Mouse (Mus musculus): ENCODE measurements around the gene Frmd4b. TPM values are rescaled to one million over a fixed set of nuclear protein-coding genes. Genes with fewer than 3 reads are reported as not detected.

Gene Frmd4b
- total RNA-seq, 2 experiments from 2014 or later, result 19.5 to 21.0 TPM

DNA sequence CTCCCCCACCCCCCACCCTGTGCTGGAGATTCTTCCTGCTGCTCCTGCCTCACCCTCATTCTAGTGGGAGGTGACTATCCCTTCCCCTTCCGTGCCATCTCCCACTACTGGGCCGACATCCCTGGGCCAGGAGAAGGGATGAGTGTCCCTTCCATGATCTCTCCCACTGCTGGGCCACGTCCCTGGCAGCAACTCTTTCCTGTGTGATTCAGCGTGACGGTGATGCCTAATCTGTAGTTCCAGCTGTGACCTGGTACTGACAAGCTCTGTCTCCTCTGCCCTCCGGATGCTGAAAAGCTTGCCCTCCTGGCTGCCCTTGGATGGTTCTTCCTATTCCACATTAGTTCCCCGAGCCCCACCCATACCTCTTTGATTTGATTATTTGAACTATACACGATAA lies 31.3 kb downstream of the Frmd4b start:
- intact Hi-C loops (cut with DNase I), result no loop called here
- no peak for DNase-seq (ENCODE audit: low spot score in 2 of 2)

DNA sequence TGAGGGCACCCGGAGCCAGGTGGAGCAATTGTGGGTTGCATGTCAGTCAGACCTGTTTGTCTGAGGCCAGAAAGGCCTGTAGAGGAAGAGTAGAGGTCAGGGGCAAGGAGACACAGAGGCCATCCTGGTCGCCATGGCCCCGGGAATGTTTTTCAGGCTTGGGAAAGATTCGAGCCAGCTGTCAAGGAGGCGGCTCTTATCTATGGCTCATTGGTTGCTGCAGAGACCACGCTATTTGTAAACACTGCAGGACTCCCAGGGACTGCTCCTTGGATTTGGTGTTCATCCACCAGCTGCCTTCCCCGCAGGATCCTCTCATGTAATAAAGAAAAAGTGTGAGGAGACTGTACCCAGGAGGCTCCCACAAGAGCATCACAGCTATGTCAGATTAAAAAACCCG lies 34.6 kb downstream of the Frmd4b start:
- no peak for DNase-seq (ENCODE audit: low spot score in 2 of 2)
- intact Hi-C loops (cut with DNase I), result no loop called here

DNA sequence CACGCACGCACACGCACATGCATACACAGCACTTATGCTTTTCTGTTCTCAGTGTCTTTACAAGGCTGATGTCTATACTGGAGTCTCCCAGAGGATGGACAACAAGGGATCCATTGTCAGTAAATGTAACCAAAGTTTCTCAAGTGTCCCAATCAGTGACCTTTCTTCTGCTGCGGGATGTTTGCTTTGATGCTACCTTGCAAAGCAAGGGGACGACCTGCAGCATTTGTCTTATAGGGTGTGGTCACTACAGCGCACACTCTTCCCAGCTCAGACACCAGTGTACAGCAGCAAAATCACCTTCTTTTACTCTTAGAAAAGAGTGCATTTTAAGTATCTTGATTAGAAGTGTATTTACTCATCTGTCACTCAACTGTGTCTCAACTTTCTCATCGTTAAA lies 35.4 kb downstream of the Frmd4b start:
- intact Hi-C loops (cut with DNase I), result no loop called here
- DNase-seq (ENCODE audit: low spot score in 2 of 2), result no peak

DNA sequence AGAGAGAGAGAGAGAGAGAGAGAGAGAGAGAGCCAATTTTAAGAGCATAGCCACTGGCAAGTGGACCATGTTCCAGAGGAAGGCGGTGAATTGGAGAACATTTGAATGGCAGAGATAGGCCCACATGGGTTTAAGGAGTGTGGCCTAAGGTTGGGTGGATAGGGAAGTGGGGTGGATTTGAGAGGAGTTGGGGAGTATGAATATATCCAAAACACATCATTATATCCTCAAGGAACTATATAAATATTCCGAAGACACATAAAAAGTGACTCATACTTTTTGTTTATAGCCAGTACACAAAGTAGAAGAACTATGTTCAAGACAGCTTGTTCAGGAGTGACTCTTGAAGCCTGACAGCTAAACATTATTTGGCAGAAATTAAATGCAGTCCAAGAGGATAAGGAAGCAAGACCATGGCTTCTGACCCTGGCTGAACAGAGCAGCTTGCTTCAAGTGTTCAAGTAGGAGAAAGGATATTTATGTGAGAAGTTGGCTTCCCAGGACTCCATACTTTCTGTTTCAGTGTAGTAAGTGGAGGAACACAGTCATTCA lies 36.8 kb downstream of the Frmd4b start:
- DNase-seq (ENCODE audit: low spot score in 2 of 2), result no peak
- intact Hi-C loops (cut with DNase I), result no loop called here

DNA sequence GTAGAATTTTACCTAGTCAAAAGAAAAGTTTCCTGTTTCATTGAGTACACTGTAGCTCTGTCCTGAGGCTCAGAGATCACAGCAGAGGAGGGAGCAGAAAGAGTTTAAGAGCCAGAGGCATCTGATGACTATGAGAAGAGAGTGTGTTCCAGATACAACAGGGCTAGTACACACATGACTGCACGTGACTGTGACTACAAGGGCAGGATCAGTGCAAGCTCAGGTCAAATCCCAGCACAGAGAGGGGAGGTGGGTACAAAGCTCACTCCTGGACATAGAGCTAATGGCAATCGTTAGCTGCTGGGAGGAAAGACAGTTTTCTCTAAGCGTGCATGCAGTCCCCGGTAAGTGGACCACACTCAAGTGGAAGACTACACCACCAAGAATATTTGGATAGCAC lies 37.6 kb downstream of the Frmd4b start:
- DNase-seq (ENCODE audit: low spot score in 2 of 2), result no peak
- intact Hi-C loops (cut with DNase I), result no loop called here

DNA sequence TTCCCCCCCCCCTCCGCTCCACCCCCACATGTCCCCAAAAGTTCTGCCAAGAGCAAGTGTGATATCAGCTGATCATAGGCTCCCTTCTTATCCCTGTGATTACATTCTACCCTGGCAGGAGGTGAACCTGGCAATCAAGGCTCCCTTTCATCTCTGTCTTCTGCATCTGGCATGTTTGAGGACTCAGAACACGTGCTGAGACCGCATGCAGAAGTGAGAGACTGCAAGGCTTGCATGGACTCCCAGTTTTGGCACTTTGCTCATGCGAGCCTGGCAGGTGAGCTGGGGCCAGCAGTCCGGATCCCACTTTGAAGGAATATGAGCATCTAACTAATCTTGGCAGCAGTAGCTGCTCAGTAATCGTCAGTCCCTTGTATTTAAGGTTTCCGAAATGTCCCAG lies 39.1 kb downstream of the Frmd4b start:
- intact Hi-C loops (cut with DNase I), result no loop called here
- DNase-seq (ENCODE audit: low spot score in 2 of 2), result peak in 1 of 2 experiments; percentile 12

DNA sequence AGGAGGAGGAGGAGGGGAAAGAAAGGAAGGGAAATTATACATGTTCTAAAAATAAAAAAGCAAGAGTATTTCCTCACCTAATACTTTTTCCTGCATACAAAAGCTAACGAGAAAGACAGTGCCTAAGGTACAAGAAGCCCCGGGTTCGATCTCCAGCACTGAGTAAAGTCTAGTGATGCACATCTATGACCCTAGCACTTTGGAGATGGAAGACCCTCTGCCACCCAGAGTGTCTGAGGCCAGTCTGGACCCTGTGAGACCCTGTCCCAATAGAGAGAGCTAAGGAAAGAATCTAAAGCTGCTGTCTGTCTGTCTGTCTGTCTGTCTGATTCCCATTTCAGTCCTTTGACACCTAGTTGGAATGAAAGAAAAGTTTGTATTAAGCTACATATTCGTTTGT lies 40.0 kb downstream of the Frmd4b start:
- no peak for DNase-seq (ENCODE audit: low spot score in 2 of 2)
- intact Hi-C loops (cut with DNase I), result no loop called here

DNA sequence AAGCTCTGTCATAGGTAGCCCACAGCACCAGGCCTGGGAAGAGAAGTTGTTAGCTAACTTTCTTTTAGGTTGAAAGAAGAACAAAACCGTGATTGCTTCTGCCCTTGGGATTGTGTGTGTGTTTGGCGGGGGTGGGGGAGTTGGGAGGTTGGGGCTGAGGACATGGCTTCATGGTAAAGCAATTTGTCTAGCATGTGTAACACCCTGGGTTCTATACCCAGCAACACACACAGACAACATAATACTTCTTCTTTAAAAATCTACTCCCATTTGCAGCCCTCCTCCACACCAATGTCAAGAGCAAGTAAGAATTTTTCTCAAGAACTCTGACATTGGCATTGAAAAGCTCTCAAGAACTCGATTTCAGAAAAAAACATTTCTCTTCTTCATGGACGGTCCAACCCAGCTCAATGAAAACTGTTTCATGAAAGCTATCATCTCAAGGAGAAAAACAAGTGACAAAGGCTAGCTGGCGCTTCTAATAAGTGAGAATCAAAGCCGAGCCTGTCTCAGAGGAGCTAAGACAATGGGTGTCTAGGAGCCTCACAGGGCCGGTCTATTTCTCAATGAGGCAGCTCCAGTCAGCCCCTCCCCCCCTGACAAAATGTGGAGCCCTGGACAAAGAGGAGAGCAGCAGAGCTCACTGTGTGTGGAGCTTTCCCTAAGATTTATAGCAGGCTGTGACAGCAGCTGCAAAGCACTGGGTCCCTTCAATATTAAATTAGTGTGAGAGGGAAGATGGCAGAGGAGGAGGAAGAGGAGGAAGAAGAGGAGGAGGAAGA lies 40.6 kb downstream of the Frmd4b start:
- no peak for DNase-seq (ENCODE audit: low spot score in 2 of 2)

DNA sequence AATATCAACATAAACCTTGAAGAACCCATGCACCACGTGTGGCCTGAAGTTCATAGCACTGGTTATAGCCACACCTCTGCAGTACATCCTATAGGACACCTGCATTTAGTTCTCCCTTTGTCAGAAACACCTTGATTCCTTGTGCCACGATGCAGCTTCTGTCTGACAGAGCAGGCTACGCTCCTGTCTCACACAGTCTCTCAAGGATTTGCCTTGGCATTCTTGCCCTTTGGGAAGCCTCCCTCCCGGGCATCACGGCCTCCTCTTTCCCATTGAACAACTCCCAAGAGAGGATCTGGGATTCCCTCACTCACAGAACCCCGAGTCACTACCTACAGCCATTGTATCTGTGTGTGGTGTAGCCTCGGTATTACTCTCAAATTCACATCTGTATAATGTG lies 41.2 kb downstream of the Frmd4b start:
- DNase-seq (ENCODE audit: low spot score in 2 of 2), result no peak
- intact Hi-C loops (cut with DNase I), result no loop called here

More for the DNA sequence above, 40.6 kb downstream of the Frmd4b start:
- intact Hi-C loops (cut with DNase I), result no loop called here

DNA sequence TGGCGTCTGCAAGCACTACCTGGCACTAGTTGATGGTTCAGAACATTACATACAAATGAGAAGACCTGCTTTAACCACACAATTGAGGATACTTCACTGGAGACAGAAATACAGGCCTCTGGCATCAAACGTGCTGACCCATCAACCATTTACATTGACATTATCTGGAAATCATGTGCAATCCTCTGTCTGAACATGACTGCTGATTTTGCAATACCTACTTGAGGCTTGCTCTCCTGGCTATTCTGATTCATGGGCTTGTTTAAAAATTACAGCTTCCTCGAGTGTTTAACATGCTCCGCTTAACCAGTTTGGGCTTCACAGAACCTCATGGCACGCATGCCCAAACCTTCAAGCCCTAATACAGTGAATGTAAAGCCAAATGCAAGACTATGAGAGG lies 42.4 kb downstream of the Frmd4b start:
- intact Hi-C loops (cut with DNase I), result no loop called here
- no peak for DNase-seq (ENCODE audit: low spot score in 2 of 2)

DNA sequence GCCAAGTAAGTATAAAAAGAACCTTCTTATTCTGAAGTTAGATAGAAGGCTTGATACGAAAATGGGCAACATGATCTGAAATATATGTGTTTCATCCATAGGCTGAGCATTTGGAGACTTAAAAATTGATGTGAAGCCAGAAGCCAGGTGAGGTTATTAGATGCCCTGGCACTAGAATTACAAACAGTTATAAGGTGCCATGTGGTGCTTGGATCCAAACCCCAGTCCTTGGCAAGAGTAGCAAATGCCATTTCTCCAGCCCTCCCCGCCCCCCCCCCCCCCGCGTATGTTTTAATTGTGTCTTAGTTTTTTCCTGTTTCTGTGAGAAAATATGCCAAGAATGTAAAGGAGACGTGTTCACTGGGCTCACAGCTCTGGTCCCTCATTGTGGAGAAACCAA lies 45.1 kb downstream of the Frmd4b start:
- DNase-seq (ENCODE audit: low spot score in 2 of 2), result no peak
- intact Hi-C loops (cut with DNase I), result no loop called here

DNA sequence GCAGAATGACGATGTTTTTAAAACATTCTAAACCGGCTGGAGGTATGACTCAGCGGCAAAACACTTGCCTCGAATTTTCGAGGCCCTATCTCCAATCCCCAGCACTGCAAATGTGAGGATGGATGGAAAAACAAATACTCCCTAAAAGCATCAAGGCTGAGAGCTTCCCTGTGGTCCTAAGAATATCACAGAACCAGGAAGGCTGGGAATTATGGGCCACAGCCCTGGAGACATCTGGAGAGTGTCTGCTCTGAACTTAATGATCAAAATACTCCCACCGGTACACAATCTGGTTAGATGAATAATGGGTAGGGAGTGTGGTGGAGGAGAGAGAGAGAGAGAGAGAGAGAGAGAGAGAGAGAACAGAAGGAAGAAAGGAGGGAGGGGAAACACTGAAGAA lies 48.8 kb downstream of the Frmd4b start:
- intact Hi-C loops (cut with DNase I), result no loop called here
- DNase-seq (ENCODE audit: low spot score in 2 of 2), result no peak

DNA sequence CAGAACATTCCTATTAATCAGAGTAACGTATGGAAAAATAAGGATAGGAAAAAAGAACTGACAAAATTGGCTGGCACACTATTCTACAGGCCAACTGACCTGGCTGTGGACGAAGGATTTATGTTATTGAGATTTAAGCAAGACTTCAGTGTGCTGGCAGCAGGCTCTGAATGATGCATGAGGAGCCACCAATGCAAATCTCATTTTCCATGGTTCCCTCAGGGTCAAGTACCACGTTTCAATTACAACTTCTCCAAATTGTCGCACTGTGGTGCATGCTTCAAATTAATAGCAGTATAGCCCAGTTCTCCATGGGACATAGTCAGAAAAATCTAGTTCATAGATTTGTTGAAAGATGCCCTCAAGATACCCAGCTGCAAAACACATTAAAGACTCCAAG lies 50.6 kb downstream of the Frmd4b start:
- no peak for DNase-seq (ENCODE audit: low spot score in 2 of 2)
- intact Hi-C loops (cut with DNase I), result no loop called here

DNA sequence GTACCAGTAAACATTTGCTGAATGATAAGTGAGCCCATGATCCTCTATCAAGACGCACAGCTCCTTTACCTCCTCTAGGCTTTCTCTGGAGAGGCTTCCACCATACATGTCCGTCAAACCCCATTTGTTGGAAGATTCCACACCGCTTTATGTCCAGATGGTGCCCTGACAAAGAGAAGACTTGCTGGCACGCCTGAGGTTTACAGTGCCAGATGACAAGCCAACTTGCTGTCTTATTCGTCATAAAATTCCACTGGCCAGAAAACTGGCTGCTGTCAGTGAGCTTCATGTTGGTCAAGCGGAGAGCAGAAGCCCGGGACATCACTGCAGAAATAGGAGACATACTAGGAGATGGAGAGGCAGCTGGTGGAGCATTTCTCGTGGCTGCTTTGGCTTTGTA lies 60.2 kb downstream of the Frmd4b start:
- intact Hi-C loops (cut with DNase I), result no loop called here
- no peak for DNase-seq (ENCODE audit: low spot score in 2 of 2)

DNA sequence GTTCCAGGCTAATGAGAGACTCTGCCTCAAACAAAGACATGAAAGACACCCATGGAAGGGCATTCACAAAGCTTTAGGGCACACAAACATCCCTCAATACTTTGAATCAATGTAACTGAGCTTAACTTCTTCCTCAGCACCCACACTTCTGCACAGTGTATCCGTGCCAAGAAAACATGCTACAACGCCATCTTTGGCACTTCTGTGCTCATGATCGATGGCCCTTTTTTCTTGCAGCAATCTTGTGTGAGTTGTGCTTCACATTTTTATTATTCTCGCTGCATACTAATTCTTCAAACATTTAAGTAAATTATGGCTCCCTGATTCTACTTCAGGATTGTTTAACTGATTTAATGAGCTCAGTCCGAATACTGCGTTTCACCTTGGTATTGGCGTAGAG lies 61.7 kb downstream of the Frmd4b start:
- intact Hi-C loops (cut with DNase I), result no loop called here
- DNase-seq (ENCODE audit: low spot score in 2 of 2), result no peak

DNA sequence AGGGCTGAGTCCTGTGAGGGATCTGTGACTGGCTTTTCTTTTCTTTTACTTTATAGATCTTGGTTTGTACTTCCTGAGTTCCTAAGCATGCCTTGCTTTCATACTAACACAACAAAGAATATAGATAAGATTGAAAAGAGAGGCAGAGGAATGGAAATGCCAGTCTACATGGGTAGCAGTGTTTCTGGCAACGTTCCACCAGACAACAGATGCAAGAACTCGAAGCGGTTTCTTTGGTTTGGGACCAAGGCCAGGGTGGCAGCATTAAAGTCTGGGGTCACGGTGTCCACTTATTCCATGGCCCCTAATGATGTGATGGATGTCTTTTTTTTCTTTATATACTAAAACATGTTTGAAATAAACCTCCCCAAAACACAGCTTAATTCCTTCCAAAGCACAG lies 63.9 kb downstream of the Frmd4b start:
- DNase-seq (ENCODE audit: low spot score in 2 of 2), result no peak
- intact Hi-C loops (cut with DNase I), result no loop called here

DNA sequence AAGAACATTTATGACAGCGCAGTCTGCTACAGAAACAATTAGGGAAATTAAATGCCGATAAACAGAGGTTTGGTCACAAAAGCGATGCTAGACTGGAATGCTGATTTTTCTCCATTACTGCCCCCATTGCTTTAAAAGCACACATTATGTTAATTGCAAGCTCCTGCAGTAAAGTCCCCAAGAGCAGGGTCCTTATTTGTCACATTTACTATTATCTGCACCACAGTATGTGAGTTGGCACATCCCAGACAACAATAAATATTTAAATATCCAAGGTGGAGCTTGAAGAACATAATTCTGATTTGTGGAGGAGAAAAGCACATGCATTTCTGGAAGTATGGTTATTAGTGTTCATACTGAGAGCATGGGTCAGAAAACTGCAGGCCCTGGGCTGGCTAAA lies 64.8 kb downstream of the Frmd4b start:
- intact Hi-C loops (cut with DNase I), result no loop called here
- no peak for DNase-seq (ENCODE audit: low spot score in 2 of 2)

DNA sequence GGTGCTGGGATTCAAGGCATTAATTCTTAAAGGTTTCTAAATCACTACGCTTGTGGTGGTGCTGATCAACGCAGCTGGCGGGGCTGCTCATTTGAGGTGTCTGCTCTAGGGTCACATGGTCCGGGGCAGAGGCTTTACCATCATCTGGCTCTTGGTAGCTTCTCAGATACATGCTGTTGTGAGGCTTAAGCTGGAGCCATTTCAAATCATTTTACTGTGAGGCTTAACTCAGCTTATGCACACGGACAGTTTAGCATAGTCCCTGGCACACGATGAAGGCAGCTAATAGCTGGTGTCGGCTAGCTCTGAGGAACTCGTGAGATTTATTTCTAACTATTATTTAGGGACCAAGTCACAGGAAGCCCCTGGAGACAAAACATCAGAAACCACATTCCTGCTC lies 65.5 kb downstream of the Frmd4b start:
- intact Hi-C loops (cut with DNase I), result no loop called here
- no peak for DNase-seq (ENCODE audit: low spot score in 2 of 2)

DNA sequence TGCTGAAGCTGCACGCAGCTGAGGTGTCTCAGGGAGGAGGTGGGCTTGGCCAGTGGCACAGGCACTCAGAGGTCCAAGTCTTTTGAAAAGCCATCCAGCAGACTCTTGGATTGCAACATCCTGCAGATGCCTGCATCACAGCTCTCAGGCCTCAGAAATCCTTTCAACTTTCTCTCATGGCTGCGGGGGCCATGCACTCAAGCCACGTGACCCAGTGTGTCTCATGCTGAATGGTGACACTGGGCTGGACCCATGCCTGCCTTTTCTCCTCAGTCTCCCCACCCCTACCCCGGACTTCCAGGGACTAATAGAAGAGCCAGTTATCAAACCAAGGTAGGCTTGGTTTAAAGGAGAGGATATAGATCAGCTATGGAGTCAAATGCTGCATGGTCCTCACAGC lies 66.2 kb downstream of the Frmd4b start:
- no peak for DNase-seq (ENCODE audit: low spot score in 2 of 2)

DNA sequence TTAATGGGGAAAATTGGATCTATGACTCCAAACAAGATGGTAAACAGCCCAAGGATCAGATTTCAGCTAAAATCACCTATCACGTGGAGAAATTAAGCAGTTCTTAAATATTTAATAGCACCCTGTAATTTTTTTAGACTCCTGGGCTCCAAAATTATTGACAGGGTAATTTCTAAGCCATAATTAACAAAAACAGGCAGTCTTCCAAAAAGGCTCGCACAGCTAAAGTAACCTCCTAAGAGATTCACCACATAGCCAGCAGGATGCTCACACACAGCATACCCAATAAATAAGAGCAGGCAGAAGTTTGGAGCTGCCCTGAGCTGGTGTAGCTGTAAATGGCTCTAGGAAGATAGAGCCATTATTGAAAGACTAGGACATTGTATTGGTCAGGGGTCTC lies 76.9 kb downstream of the Frmd4b start:
- intact Hi-C loops (cut with DNase I), result no loop called here
- DNase-seq (ENCODE audit: low spot score in 2 of 2), result no peak

More for the DNA sequence above, 66.2 kb downstream of the Frmd4b start:
- intact Hi-C loops (cut with DNase I), result no loop called here

DNA sequence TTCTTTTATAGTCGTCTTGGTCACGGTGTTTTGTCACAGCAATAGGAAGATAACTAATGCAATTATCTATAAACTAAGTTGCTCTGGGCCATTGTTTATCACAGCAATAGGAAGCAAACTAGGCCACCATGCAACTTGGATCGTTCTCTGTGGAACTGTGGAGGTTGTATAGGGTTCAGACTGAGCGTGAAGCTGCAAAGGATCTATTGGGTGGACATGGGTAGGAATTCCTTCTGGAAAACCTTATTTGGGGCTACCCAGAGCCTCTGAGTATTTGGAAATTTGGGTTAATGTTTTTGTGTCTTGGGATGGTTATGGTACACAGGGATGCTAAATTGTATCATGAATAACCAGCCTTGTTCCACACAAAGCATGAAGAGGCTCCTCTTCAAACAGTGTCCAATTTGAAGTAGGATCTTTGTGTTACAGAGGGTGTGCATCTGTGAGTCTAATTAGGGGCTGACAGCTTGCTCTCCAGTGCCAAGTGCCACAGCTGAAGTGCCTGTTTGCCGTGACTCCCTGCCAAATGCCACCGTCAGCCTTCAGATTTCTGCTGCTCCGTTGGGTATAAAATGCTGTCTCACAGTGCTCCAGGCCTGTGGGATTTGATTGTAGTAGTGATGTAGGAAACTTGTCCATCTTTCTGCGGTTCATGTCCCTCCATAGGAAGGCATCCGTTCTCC lies 81.4 kb downstream of the Frmd4b start:
- DNase-seq (ENCODE audit: low spot score in 2 of 2), result peak; percentile 31 to 38
- intact Hi-C loops (cut with DNase I), result no loop called here
